Mouse (Mus musculus) MEL (cell line): Measurements from ENCODE around the gene Eci1. TPM values are rescaled to one million over a fixed set of nuclear protein-coding genes. Genes with fewer than 3 reads are reported as not detected.
A peak's percentile ranks its signal among the peaks of the same experiment; 100 is the strongest.

Experiments
- DNase-seq: peaks from one replicate; pipeline ENCODE4 v3.0.0; 2011; ENCODE audit warnings: low read depth, low spot score
- H3K27ac ChIP-seq: 2 replicates; pipeline ENCODE4 v1.5.1; 2012; ENCODE audit warnings: low read depth, mild to moderate bottlenecking, control low read depth, low read length, moderate library complexity; ENCODE audit not compliant: control insufficient read depth
- H3K27me3 ChIP-seq, 2 experiments: fragments of 150-350 bp in 1 of 2; sonication (generic) in 1 of 2; 2 replicates each; pipeline ENCODE4 v1.6.1; 2012; ENCODE audit warnings: low read length in 2 of 2, mild to moderate bottlenecking in 2 of 2, improper control_type of control experiment in 1 of 2, moderate library complexity in 1 of 2; ENCODE audit not compliant: insufficient read depth in 2 of 2, control insufficient read depth in 1 of 2
- H3K36me3 ChIP-seq, 2 experiments: 2 replicates each; pipeline ENCODE4 v1.6.1; 2012 to 2014; ENCODE audit warnings: low read length in 2 of 2, improper control_type of control experiment in 1 of 2, inconsistent platforms in 1 of 2, mild to moderate bottlenecking in 1 of 2; ENCODE audit not compliant: insufficient read depth in 2 of 2, control insufficient read depth in 1 of 2
- H3K4me1 ChIP-seq, 2 experiments: fragments of 150-350 bp in 1 of 2; sonication (generic) in 1 of 2; 2 replicates each; pipeline ENCODE4 v1.6.1; 2012; ENCODE audit warnings: low read length in 2 of 2, improper control_type of control experiment in 1 of 2, mild to moderate bottlenecking in 1 of 2; ENCODE audit not compliant: insufficient read depth in 2 of 2, control insufficient read depth in 1 of 2
- H3K4me3 ChIP-seq, 2 experiments: fragments of 150-350 bp in 1 of 2; sonication (generic) in 1 of 2; 2 replicates each; pipeline ENCODE4 v1.5.1; 2012; ENCODE audit warnings: low read depth in 2 of 2, low read length in 2 of 2, mild to moderate bottlenecking in 2 of 2, moderate library complexity in 2 of 2, control low read depth in 1 of 2, improper control_type of control experiment in 1 of 2; ENCODE audit not compliant: control insufficient read depth in 1 of 2, insufficient read depth in 1 of 2
- H3K79me2 ChIP-seq: 2 replicates; pipeline ENCODE4 v1.6.1; 2012; ENCODE audit warnings: mild to moderate bottlenecking, low read length, moderate library complexity; ENCODE audit not compliant: control insufficient read depth, poor library complexity, insufficient read depth
- H3K9ac ChIP-seq: 2 replicates; pipeline ENCODE4 v1.6.1; 2012; ENCODE audit warnings: low read depth, mild to moderate bottlenecking, control low read depth, low read length, moderate library complexity; ENCODE audit not compliant: control insufficient read depth, poor library complexity, severe bottlenecking
- H3K9me3 ChIP-seq: fragments of 150-350 bp; sonication (generic); replicated peaks from 2 replicates; pipeline ENCODE4 v1.6.1; 2012; ENCODE audit warnings: mild to moderate bottlenecking, low read length, improper control_type of control experiment, moderate library complexity; ENCODE audit not compliant: insufficient read depth
- BHLHE40 ChIP-seq: IDR thresholded peaks from 2 replicates; pipeline ENCODE4 v1.6.1; 2012; ENCODE audit warnings: low read depth, mild to moderate bottlenecking, inconsistent platforms, low read length, improper control_type of control experiment, borderline replicate concordance
- CHD1 ChIP-seq: IDR thresholded peaks from 2 replicates; pipeline ENCODE4 v1.6.1; 2012; ENCODE audit warnings: low read depth, mild to moderate bottlenecking, inconsistent platforms, low read length, improper control_type of control experiment
- CHD2 ChIP-seq: IDR thresholded peaks from 2 replicates; pipeline ENCODE4 v1.6.1; 2011; ENCODE audit warnings: low read length, improper control_type of control experiment
- E2F4 ChIP-seq: IDR thresholded peaks from 2 replicates; pipeline ENCODE4 v1.6.1; 2011; ENCODE audit warnings: low read depth, low read length, improper control_type of control experiment, borderline replicate concordance
- EP300 ChIP-seq, 2 experiments: IDR thresholded peaks; 2 replicates each; pipeline ENCODE4 v1.6.1; 2011; ENCODE audit warnings: improper control_type of control experiment in 2 of 2, low read length in 2 of 2, low read depth in 1 of 2, mild to moderate bottlenecking in 1 of 2
- ETS1 ChIP-seq: IDR thresholded peaks from 2 replicates; pipeline ENCODE4 v1.6.1; 2012; ENCODE audit warnings: low read depth, mild to moderate bottlenecking, inconsistent platforms, low read length, improper control_type of control experiment, moderate library complexity
- GABPA ChIP-seq: IDR thresholded peaks from 2 replicates; pipeline ENCODE4 v1.6.1; 2012; ENCODE audit warnings: low read depth, mild to moderate bottlenecking, inconsistent platforms, low read length, improper control_type of control experiment, moderate library complexity
- GATA1 ChIP-seq: IDR thresholded peaks from 2 replicates; pipeline ENCODE4 v1.6.1; 2011; ENCODE audit warnings: low read depth, low read length, improper control_type of control experiment
- HCFC1 ChIP-seq: IDR thresholded peaks from 2 replicates; pipeline ENCODE4 v1.6.1; 2012; ENCODE audit warnings: low read depth, mild to moderate bottlenecking, inconsistent platforms, low read length, improper control_type of control experiment, moderate library complexity
- KAT2A ChIP-seq: conservative IDR thresholded peaks from 2 replicates; pipeline ENCODE4 v1.6.1; 2012; ENCODE audit warnings: low read depth, low read length, improper control_type of control experiment, inconsistent platforms
- MAFK ChIP-seq: IDR thresholded peaks from 2 replicates; pipeline ENCODE4 v1.6.1; 2011; ENCODE audit warnings: low read depth, mild to moderate bottlenecking, low read length, improper control_type of control experiment, borderline replicate concordance
- MAZ ChIP-seq: IDR thresholded peaks from 2 replicates; pipeline ENCODE4 v1.6.1; 2012; ENCODE audit warnings: low read depth, mild to moderate bottlenecking, inconsistent platforms, low read length, improper control_type of control experiment
- MXI1 ChIP-seq: IDR thresholded peaks from 2 replicates; pipeline ENCODE4 v1.6.1; 2011; ENCODE audit warnings: mild to moderate bottlenecking, low read depth, low read length, improper control_type of control experiment
- MYC ChIP-seq: IDR thresholded peaks from 2 replicates; pipeline ENCODE4 v1.6.1; 2011; ENCODE audit warnings: low read depth, mild to moderate bottlenecking, low read length, improper control_type of control experiment, moderate library complexity
- RCOR1 ChIP-seq: IDR thresholded peaks from 2 replicates; pipeline ENCODE4 v1.6.1; 2012; ENCODE audit warnings: low read depth, mild to moderate bottlenecking, inconsistent platforms, low read length, improper control_type of control experiment
- SIN3A ChIP-seq: IDR thresholded peaks from 2 replicates; pipeline ENCODE4 v1.6.1; 2012; ENCODE audit warnings: low read length, improper control_type of control experiment, inconsistent platforms
- SMC3 ChIP-seq: IDR thresholded peaks from 2 replicates; pipeline ENCODE4 v1.6.1; 2011; ENCODE audit warnings: low read depth, low read length, improper control_type of control experiment
- TAL1 ChIP-seq: IDR thresholded peaks from 2 replicates; pipeline ENCODE4 v1.6.1; 2012; ENCODE audit warnings: mild to moderate bottlenecking, inconsistent platforms, low read length, moderate library complexity, mixed read lengths
- TBP ChIP-seq: IDR thresholded peaks from 2 replicates; pipeline ENCODE4 v1.8.0; 2011; ENCODE audit warnings: low read depth, low read length, improper control_type of control experiment
- TCF12 ChIP-seq: IDR thresholded peaks from 2 replicates; pipeline ENCODE4 v1.6.1; 2014; ENCODE audit warnings: low read depth, mild to moderate bottlenecking, inconsistent platforms, low read length, improper control_type of control experiment, moderate library complexity
- UBTF ChIP-seq: IDR thresholded peaks from 2 replicates; pipeline ENCODE4 v1.6.1; 2012; ENCODE audit warnings: low read depth, mild to moderate bottlenecking, inconsistent platforms, low read length, improper control_type of control experiment, moderate library complexity, borderline replicate concordance; ENCODE audit not compliant: insufficient read depth
- USF1 ChIP-seq: IDR thresholded peaks from 2 replicates; pipeline ENCODE4 v1.6.1; 2014; ENCODE audit warnings: low read depth, mild to moderate bottlenecking, inconsistent platforms, low read length, improper control_type of control experiment, moderate library complexity
- ZKSCAN1 ChIP-seq: IDR thresholded peaks from 2 replicates; pipeline ENCODE4 v1.6.1; 2012; ENCODE audit warnings: low read depth, mild to moderate bottlenecking, inconsistent platforms, low read length, improper control_type of control experiment, moderate library complexity
- ZMIZ1 ChIP-seq: IDR thresholded peaks from 2 replicates; pipeline ENCODE4 v1.6.1; 2012; ENCODE audit warnings: low read depth, mild to moderate bottlenecking, inconsistent platforms, low read length, improper control_type of control experiment, moderate library complexity
- ZNF384 ChIP-seq: IDR thresholded peaks from 2 replicates; pipeline ENCODE4 v1.6.1; 2012; ENCODE audit warnings: low read depth, mild to moderate bottlenecking, inconsistent platforms, low read length, improper control_type of control experiment
- polyA plus RNA-seq, 2 experiments: library from polyadenylated mRNA; stranded (reverse) in 1 of 2; unstranded in 1 of 2; fragments of >175 nt in 1 of 2; fragments of >200 nt in 1 of 2; gene quantifications; 2 replicates each; pipeline versions ENCODE4 v1.2.1 to v1.2.4; 2012; ENCODE audit warnings: low replicate concordance in 2 of 2, low read depth in 1 of 2; ENCODE audit not compliant: insufficient read length in 2 of 2, insufficient read depth in 1 of 2, missing spikeins in 1 of 2
- total RNA-seq: library from RNA; depleted of rRNA; stranded (reverse); fragments of 300-350 nt; gene quantifications from 2 replicates; pipeline ENCODE4 v1.2.3, GENCODE M21; 2012

Eci1 gene
- total and polyA plus RNA-seq, 3 experiments = 48.6 to 65.6 TPM; not detected in 1

DNA sequence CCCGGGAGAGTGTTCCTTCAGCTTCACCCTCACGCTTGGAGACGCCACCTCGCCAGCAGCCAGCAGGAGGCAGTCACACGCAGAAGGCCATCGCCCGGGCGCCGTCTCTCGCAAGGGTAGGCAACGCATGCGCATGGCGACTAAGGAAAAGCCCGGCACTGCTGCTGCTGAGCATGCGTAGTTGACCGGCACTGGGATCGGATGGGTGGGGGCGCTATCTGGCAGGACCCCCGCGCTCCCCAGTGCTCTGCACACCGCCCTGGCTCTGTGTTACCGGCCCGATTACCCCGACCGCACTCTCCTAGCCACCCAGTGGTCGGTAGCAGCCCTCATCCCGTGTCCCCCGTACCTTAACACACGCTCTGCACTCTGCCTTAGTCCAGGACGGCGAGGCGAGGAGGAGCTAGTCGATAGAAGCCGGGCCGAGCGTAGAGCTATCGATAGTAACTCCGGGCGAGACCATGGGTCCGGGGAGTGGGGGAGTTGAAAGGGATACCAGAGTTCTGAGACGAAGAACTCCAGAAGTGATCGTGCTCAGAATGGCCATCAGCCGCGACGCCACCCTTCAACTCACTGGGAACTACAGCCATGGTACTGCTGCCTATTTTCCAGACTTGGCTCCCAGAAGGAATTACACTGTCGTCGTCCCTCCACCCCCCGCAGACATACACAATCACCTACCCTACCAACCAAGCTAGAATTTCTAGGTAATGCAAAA is 52.4 kb downstream of the Eci1 start, which contains the start of gene Mlst8 (continued):
- TF ChIP-seq HCFC1 = peak; percentile 86
- TF ChIP-seq E2F4 = no peak
- TF ChIP-seq TBP = no peak; the same call in 1 of the 2 replicates
- TF ChIP-seq SMC3 = peak; percentile 54
- peak; percentile 89 for TF ChIP-seq MXI1
- TF ChIP-seq EP300 (IDR thresholded peaks at IDR 0.05; ENCODE audit: low read depth in 1 of 2, low read length in 2 of 2) = peak in 1 of 2 experiments; percentile 30; a peak in 1 of 4 replicates
- 0 out of 2 replicates have a peak, but pooled peaks have one; percentile 35 for TF ChIP-seq MYC
- no peak; the same call in 1 of the 2 replicates for TF ChIP-seq RCOR1
- peak; percentile 81; the same call in 1 of the 2 replicates for TF ChIP-seq ZMIZ1
- TF ChIP-seq UBTF = 0 out of 2 replicates have a peak, but pooled peaks have one; percentile 41
- TF ChIP-seq CHD2 = no peak
- TF ChIP-seq MAFK = no peak
- TF ChIP-seq USF1 = no peak; the same call in 1 of the 2 replicates
- TF ChIP-seq KAT2A = no peak; the same call in 1 of the 2 replicates
- TF ChIP-seq TAL1 = no peak
- TF ChIP-seq GATA1 = 0 out of 2 replicates have a peak, but pooled peaks have one; percentile 24
- TF ChIP-seq ZNF384 = no peak
- peak; percentile 99 for TF ChIP-seq CHD1
- no peak for TF ChIP-seq ZKSCAN1
- peak; percentile 91 for TF ChIP-seq MAZ
- 0 out of 2 replicates have a peak, but pooled peaks have one; percentile 31 for TF ChIP-seq ETS1
- peak; percentile 64 for TF ChIP-seq TCF12
- TF ChIP-seq GABPA = no peak
- peak; percentile 89 for TF ChIP-seq SIN3A

DNA sequence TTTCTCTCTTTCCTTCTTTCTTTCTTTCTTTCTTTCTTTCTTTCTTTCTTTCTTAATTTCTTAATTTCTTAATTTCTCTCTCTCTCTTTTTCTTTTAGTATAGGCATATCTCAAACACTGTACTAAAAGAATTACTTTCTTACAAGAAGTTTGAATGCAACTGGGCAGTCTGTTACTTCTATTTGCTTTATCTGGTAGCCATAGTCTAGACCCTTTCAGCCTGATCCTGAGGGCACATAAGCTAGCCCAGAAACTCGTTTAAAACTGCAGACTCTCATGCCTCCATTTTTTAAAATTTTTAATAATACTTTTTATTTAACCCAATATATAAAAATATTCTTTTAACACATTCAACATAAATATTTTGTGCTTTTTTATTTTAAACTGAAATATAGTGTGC is 53.0 kb downstream of the Eci1 start:
- Histone ChIP-seq H3K9ac (peak overlapping the region; percentile 55), H3K27me3 (no peaks in the 10 kb centered on the region), H3K27ac (peak overlapping the region; percentile 72), H3K79me2 (peaks cover 7% of the 10 kb centered on the region), H3K36me3 (peaks cover 0 to 8% of the 10 kb centered on the region in 2 experiments; a peak in 2 of 4 replicates), H3K9me3 (no peaks in the 10 kb centered on the region), H3K4me3 (peak overlapping the region in 1 of 2 experiments; percentile 80; a peak in 2 of 4 replicates), H3K4me1 (peaks cover 0 to 13% of the 10 kb centered on the region in 2 experiments; a peak in 3 of 4 replicates)
- TF ChIP-seq MYC = 0 out of 2 replicates have a peak, but pooled peaks have one; percentile 3
- no peak for TF ChIP-seq BHLHE40
- peak; percentile 57 for DNase-seq
